Mouse (Mus musculus) ES-E14 (cell line): ENCODE data around the gene Creg2. TPM values are rescaled to one million over a fixed set of nuclear protein-coding genes. Genes with fewer than 3 reads are reported as not detected.
A peak's percentile ranks its signal among the peaks of the same experiment; 100 is the strongest.

Source experiments
- DNase-seq: peaks from one replicate; pipeline ENCODE4 v3.0.0-alpha.2; 2013; ENCODE audit warnings: low read depth, low spot score
- H3K27ac ChIP-seq: 2 replicates; pipeline ENCODE4 v1.5.1; 2012; ENCODE audit warnings: low read depth, mild to moderate bottlenecking, low read length, moderate library complexity, mixed read lengths; ENCODE audit not compliant: poor library complexity, insufficient read depth, severe bottlenecking
- H3K36me3 ChIP-seq: 2 replicates; pipeline ENCODE4 v1.6.1; 2012; ENCODE audit warnings: mild to moderate bottlenecking, low read length, moderate library complexity, mixed read lengths; ENCODE audit not compliant: control insufficient read depth, poor library complexity, insufficient read depth, severe bottlenecking
- H3K4me1 ChIP-seq, 2 experiments: fragments of 150-350 bp in 1 of 2; sonication (generic) in 1 of 2; 2 replicates each; pipeline ENCODE4 v1.6.1; 2012; ENCODE audit warnings: low read length in 2 of 2, mild to moderate bottlenecking in 1 of 2, mixed read lengths in 1 of 2; ENCODE audit not compliant: control insufficient read depth in 2 of 2, insufficient read depth in 2 of 2, poor library complexity in 1 of 2
- H3K4me3 ChIP-seq, 2 experiments: fragments of 150-350 bp in 1 of 2; sonication (generic) in 1 of 2; 2 replicates each; pipeline ENCODE4 v1.5.1; 2012; ENCODE audit warnings: low read length in 2 of 2, low read depth in 1 of 2, mild to moderate bottlenecking in 1 of 2, mixed read lengths in 1 of 2; ENCODE audit not compliant: insufficient read depth in 1 of 2, poor library complexity in 1 of 2, severe bottlenecking in 1 of 2
- H3K9ac ChIP-seq: 2 replicates; pipeline ENCODE4 v1.6.1; 2012; ENCODE audit warnings: low read depth, mild to moderate bottlenecking, low read length, mixed read lengths; ENCODE audit not compliant: poor library complexity, insufficient read depth, severe bottlenecking
- H3K9me3 ChIP-seq: fragments of 150-350 bp; sonication (generic); 2 replicates; pipeline ENCODE4 v1.6.1; 2012; ENCODE audit warnings: low read depth, mild to moderate bottlenecking, low read length; ENCODE audit not compliant: control insufficient read depth, insufficient read depth
- CHD2 ChIP-seq: IDR thresholded peaks from 2 replicates; pipeline ENCODE4 v1.6.1; 2014; ENCODE audit warnings: mild to moderate bottlenecking, low read depth, low read length, inconsistent platforms
- HCFC1 ChIP-seq: IDR thresholded peaks from 2 replicates; pipeline ENCODE4 v1.6.1; 2012; ENCODE audit warnings: low read length, inconsistent platforms, borderline replicate concordance; ENCODE audit not compliant: insufficient read depth
- MAFK ChIP-seq: IDR thresholded peaks from 2 replicates; pipeline ENCODE4 v1.6.1; 2014; ENCODE audit warnings: mild to moderate bottlenecking, low read depth, low read length, inconsistent platforms; ENCODE audit not compliant: insufficient read depth
- ZC3H11A ChIP-seq: IDR thresholded peaks from 2 replicates; pipeline ENCODE4 v1.6.1; 2012; ENCODE audit warnings: low read depth, mild to moderate bottlenecking, inconsistent platforms, low read length, borderline replicate concordance
- ZNF384 ChIP-seq: IDR thresholded peaks from 2 replicates; pipeline ENCODE4 v1.6.1; 2012; ENCODE audit warnings: low read depth, low read length, inconsistent platforms
- in situ Hi-C, 2 experiments: fragments of 600-800 bp; cut with MboI; formaldehyde crosslinking; loops; one replicate each; pipeline ENCODE4 v1.15.1; 2025; ENCODE audit warnings: low sequenced_read_pairs in 2 of 2, inconsistent platforms in 1 of 2; ENCODE audit not compliant: unreplicated experiment in 2 of 2
- total RNA-seq: library from RNA; depleted of rRNA; stranded (reverse); fragments of 300-350 nt; gene quantifications from 2 replicates; pipeline ENCODE4 v1.2.3, GENCODE M21; 2012

Gene Creg2
- total RNA-seq, 1 experiment: 0.22 TPM

DNA sequence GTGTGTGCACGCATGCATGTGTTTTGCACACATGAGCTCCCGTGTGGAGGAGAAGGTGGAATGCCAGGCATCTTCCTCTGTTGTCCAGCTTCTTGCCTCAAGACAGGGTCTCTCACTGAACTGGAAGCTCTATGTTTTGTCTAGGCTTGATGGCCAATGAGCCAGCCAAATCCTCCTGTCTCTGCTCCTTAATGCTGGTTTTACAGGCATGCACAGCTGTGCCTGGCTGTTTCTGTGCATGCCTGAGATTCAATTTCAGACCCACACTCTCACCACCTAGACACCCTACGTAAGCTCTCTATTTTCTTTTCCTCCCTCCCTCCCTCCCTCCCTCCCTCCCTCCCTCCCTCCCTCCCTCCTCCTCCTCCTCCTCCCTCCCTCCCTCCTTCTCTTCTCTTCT lies 40.7 kb upstream of the Creg2 start:
- H3K9ac ChIP-seq: no peak overlapping the region
- TF ChIP-seq HCFC1 (no peak), ZNF384 (no peak), CHD2 (no peak), ZC3H11A (no peak), MAFK (no peak)
- no peaks in the 10 kb centered on the region for H3K36me3 ChIP-seq
- no peak overlapping the region for H3K4me3 ChIP-seq
- no peak for DNase-seq
- H3K4me1 ChIP-seq: no peaks in the 10 kb centered on the region
- in situ Hi-C loops: no loop called here
- no peaks in the 10 kb centered on the region for H3K9me3 ChIP-seq
- H3K27ac ChIP-seq: no peak overlapping the region

DNA sequence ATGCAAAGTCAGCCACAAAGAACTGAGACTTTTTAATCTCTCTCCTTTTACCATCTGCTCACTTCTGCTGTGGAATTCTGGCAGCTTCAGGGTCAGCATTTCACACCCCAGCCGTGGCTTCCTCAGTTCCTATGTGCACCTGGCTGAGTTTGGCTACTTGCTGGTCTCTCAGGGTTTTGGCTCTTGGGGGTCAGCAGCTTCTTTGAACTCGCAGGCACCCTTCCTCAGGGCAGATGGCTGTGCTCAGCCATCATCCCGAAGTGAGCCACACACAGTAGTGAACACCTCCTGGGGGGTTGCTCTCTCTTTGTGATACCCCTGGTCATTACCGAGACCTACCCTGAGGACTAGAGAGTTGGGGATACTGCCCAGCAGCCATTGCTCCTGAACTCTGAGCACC lies 39.8 kb upstream of the Creg2 start:
- no peak for TF ChIP-seq HCFC1
- TF ChIP-seq CHD2: no peak
- no peak for TF ChIP-seq ZNF384
- no peak for TF ChIP-seq MAFK
- no peak for TF ChIP-seq ZC3H11A
- Histone ChIP-seq H3K27ac (no peak overlapping the region), H3K9ac (no peak overlapping the region), H3K36me3 (no peaks in the 10 kb centered on the region), H3K9me3 (no peaks in the 10 kb centered on the region), H3K4me3 (no peak overlapping the region), H3K4me1 (no peaks in the 10 kb centered on the region)
- in situ Hi-C loops: no loop called here
- no peak for DNase-seq

DNA sequence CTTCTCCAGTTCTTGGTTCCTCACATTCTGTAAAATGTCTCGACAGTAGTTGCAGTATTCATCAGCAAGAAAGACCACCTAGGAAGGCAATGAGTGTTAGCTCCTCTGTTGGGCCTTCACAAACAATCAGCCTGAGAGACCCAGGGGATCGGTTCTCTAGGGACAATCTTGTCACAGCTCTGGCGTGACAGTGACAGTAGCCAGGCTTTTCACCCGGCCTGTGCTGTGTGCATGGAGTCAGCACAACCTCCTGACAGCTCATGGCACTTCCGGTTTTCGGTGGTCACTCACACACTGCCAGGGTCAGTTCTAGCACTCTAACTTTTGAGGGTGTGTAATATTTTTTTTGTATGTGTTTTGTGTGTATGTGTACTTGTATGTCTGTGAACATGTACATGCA lies 37.3 kb upstream of the Creg2 start:
- Histone ChIP-seq H3K9me3 (no peaks in the 10 kb centered on the region), H3K27ac (no peak overlapping the region), H3K4me3 (no peak overlapping the region), H3K4me1 (no peaks in the 10 kb centered on the region), H3K9ac (no peak overlapping the region), H3K36me3 (no peaks in the 10 kb centered on the region)
- in situ Hi-C loops: no loop called here
- no peak for DNase-seq
- no peak for TF ChIP-seq CHD2
- TF ChIP-seq HCFC1: no peak
- no peak for TF ChIP-seq MAFK
- TF ChIP-seq ZNF384: no peak
- TF ChIP-seq ZC3H11A: no peak

DNA sequence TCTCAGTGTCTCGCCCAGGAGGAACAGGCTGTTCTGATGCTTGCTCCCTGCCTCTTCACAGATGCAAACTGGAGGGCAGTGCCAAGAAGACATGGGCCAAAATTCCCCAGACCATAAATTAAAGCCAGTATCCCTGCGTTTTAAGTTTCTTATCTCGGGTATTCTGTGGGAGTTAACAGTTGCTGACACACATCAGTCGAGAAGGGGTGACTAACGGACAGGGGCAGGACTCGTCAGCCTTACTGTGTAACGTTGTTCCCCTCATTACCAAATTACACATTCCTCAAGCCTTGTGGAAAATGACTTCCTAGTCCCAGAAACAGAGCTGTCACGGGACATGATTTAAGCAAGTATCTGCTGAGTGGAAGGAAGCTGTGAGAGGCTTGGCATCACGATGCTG lies 36.0 kb upstream of the Creg2 start:
- Histone ChIP-seq H3K4me3 (no peak overlapping the region), H3K27ac (no peak overlapping the region), H3K9me3 (no peaks in the 10 kb centered on the region), H3K36me3 (no peaks in the 10 kb centered on the region), H3K9ac (no peak overlapping the region), H3K4me1 (no peaks in the 10 kb centered on the region)
- DNase-seq: no peak
- TF ChIP-seq MAFK: no peak
- no peak for TF ChIP-seq CHD2
- no peak for TF ChIP-seq ZNF384
- TF ChIP-seq ZC3H11A: no peak
- TF ChIP-seq HCFC1: no peak
- in situ Hi-C loops: no loop called here

DNA sequence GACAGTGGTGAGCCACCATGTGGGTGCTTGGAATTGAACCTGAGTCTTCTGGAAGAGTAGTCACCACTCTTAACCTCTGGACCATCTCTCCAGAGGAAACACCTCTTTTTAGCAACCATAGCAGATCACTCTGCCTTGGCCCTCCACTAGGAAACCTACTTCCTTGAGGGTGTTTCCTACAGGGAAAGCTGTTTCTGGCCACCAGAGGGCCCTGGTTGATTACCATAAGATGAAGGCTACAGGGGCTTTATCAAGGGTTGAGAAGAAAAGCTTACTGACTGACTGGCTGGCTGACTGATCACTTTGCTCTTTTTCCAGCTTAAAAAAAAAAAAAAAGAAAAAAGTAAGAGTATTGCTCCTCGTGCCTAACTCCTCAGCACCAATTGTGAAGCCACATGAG lies 34.6 kb upstream of the Creg2 start:
- H3K4me1 ChIP-seq: no peaks in the 10 kb centered on the region
- H3K4me3 ChIP-seq: no peak overlapping the region
- H3K9me3 ChIP-seq: no peaks in the 10 kb centered on the region
- H3K27ac ChIP-seq: no peak overlapping the region
- H3K36me3 ChIP-seq: no peaks in the 10 kb centered on the region
- DNase-seq: peak; percentile 47
- peak; percentile 55; the same call in 1 of the 2 replicates for TF ChIP-seq ZC3H11A
- no peak for TF ChIP-seq CHD2
- in situ Hi-C loops: no loop called here
- no peak overlapping the region for H3K9ac ChIP-seq
